Mouse (Mus musculus) central nervous system, embryonic 14 days (tissue): ENCODE results near the gene Sytl5. TPM values are rescaled to one million over a fixed set of nuclear protein-coding genes. Genes with fewer than 3 reads are reported as not detected.

Experiments
- polyA plus RNA-seq: library from polyadenylated mRNA; depleted of rRNA; stranded (reverse); fragments of >200 nt; gene quantifications from 2 replicates; pipeline ENCODE4 v1.2.3, GENCODE M21; 2012; rRNA removed

Sytl5 gene
- 0.30 and 0.49 TPM in 2 replicates for polyA plus RNA-seq

GRCm38 (mm10) chrX:9885322-9885721 is at the start of gene Sytl5:
TSS of gene Sytl5 (plus strand) at chrX:9885622.

DNA sequence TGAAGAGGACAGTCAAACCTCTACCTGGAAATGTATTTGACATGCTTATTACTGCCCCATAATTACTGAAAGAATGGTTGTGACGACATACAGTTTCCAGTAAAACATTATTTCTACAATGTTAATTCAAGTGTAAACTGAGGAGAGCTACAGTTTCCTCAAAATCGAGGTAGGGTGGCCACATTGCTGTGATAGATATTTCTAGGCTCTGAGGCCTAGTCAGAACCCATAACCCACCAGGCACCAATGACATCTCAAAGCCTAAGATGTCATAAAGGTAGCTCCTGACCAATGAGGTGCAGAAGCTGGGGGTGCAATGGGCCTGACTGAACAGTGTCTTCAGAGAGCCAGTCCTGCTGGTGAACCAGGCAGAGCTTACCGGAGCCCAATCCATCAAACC is 38.8 kb upstream of the Sytl5 start, which contains the start of gene Hypm:
Gene Hypm (plus strand): TSS at position 301 of the 400 bp plus-strand sequence.

DNA sequence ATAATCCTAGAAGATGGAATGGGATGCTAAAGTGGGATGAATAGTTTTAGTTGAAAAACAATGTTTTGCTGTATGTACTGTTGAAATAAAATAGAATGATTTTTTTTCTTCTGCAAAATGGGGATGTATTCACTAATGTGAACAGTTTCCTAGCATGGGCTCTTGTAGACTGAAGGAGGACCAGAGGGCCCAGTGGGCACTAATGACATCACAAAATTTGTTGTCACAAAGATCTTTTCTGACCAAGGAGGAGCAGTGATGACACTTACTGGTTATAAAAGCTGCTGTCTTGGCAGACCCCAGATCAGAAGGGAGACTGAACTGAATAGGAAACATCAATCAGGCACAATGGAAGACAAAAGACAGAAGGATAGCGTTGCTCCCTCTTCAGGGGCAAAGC is 36.0 kb upstream of the Sytl5 start, which contains the start of gene H2al3:
Gene H2al3 (plus strand): TSS at position 301 of the 400 bp plus-strand sequence.

Other genes with a start within 250 kb of the Sytl5 start
- gene Dynlt3, start 222.6 kb upstream of the Sytl5 start, polyA plus RNA-seq = 30.9 and 31.6 TPM in 2 replicates
- gene Hypm, start 38.7 kb upstream of the Sytl5 start, polyA plus RNA-seq = not detected in 2 replicates
- gene H2al3, start 35.9 kb upstream of the Sytl5 start, polyA plus RNA-seq = not detected in 2 replicates
- gene Srpx, start 232.1 kb downstream of the Sytl5 start, polyA plus RNA-seq = 7.1 and 20.5 TPM in 2 replicates